Mouse (Mus musculus): ENCODE measurements at regions not wholly inside any gene's neighbourhood (a gene's known extent, or its start where the extent isn't known, plus 50 kb on each side); places are given as distances from the start of the nearest gene placed in this dataset.

DNA sequence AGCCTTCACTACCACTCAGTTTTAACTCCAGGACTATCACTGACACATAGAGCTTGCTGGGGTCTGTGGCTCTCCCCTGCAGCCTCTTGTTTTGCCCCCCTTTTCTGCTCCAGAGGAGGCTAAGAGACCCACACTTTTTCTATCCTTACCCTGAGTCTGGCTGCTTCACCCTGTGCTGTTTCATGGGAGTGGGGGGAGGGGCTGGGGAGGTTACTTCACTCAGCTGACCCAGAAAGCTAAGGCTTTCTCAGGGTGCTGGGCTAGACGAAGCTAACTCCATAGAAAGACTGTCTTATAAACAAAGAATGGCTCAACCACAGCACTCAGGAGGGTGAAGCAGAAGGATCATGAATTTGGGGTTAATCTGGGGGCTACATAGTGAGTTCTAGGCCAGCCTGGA lies 93.9 kb downstream of the Vegfa start:
- H3K36me3 ChIP-seq (ENCODE audit: control insufficient read depth in 1 of 2, insufficient read depth in 2 of 2, low read length in 2 of 2): no peaks in the 10 kb centered on the region
- H3K79me2 ChIP-seq (ENCODE audit: control insufficient read depth, insufficient read depth, low read length, poor library complexity): no peaks in the 10 kb centered on the region
- TF ChIP-seq MYC (IDR thresholded peaks at IDR 0.05; ENCODE audit: low read depth, low read length): no peak
- TF ChIP-seq MAX (IDR thresholded peaks at IDR 0.05; ENCODE audit: low read length): no peak
- TF ChIP-seq TBP (IDR thresholded peaks at IDR 0.05; ENCODE audit: low read depth, low read length): no peak
- H3K9ac ChIP-seq (ENCODE audit: control insufficient read depth, low read depth, low read length, poor library complexity, severe bottlenecking): no peak overlapping the region
- no peak for DNase-seq (ENCODE audit: low read depth, low spot score)
- no peak overlapping the region for H3K27ac ChIP-seq (ENCODE audit: control insufficient read depth, low read depth, low read length)
- no peaks in the 10 kb centered on the region; a peak in 1 of 4 replicates for H3K27me3 ChIP-seq (ENCODE audit: control insufficient read depth in 1 of 2, insufficient read depth in 2 of 2, low read length in 2 of 2)
- H3K4me3 ChIP-seq (ENCODE audit: control insufficient read depth in 1 of 2, insufficient read depth in 1 of 2, low read depth in 2 of 2, low read length in 2 of 2): no peak overlapping the region
- no peaks in the 10 kb centered on the region for H3K4me1 ChIP-seq (ENCODE audit: control insufficient read depth in 1 of 2, insufficient read depth in 2 of 2, low read length in 2 of 2)
- H3K9me3 ChIP-seq (replicated peaks; ENCODE audit: insufficient read depth, low read length): no peaks in the 10 kb centered on the region

DNA sequence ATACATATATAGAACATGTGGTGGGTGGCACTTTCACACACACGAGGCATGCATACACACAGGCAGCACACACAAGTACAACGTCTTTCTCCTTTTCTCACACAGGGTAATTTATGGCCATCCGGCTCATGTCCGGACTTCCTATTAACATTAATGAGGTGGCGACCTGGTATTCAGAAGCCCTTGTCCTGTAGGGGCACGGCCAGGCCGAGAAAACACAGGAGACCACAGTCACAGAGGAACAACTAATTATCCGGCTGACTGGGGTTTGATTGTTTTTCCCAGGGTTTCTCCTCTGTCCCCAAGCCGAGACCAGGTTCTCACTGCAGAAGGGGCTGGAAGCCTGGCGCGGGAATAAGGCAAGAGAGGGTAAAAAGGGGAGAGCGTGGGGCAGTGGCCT lies 95.6 kb downstream of the Vegfa start:
- Histone ChIP-seq H3K4me1 (ENCODE audit: control insufficient read depth in 1 of 2, insufficient read depth in 2 of 2, low read length in 2 of 2) (no peaks in the 10 kb centered on the region), H3K4me3 (ENCODE audit: control insufficient read depth in 1 of 2, insufficient read depth in 1 of 2, low read depth in 2 of 2, low read length in 2 of 2) (no peak overlapping the region), H3K9ac (ENCODE audit: control insufficient read depth, low read depth, low read length, poor library complexity, severe bottlenecking) (no peak overlapping the region), H3K27me3 (ENCODE audit: control insufficient read depth in 1 of 2, insufficient read depth in 2 of 2, low read length in 2 of 2) (no peaks in the 10 kb centered on the region; a peak in 1 of 4 replicates), H3K9me3 (replicated peaks; ENCODE audit: insufficient read depth, low read length) (no peaks in the 10 kb centered on the region), H3K27ac (ENCODE audit: control insufficient read depth, low read depth, low read length) (no peak overlapping the region), H3K36me3 (ENCODE audit: control insufficient read depth in 1 of 2, insufficient read depth in 2 of 2, low read length in 2 of 2) (no peaks in the 10 kb centered on the region), H3K79me2 (ENCODE audit: control insufficient read depth, insufficient read depth, low read length, poor library complexity) (no peaks in the 10 kb centered on the region)
- DNase-seq (ENCODE audit: low read depth, low spot score): no peak
- TF ChIP-seq UBTF (IDR thresholded peaks at IDR 0.05; ENCODE audit: borderline replicate concordance, insufficient read depth, low read depth, low read length): no peak
- no peak for TF ChIP-seq RCOR1 (IDR thresholded peaks at IDR 0.05; ENCODE audit: low read depth, low read length)
- TF ChIP-seq GATA1 (IDR thresholded peaks at IDR 0.05; ENCODE audit: low read depth, low read length): no peak
- TF ChIP-seq MAX (IDR thresholded peaks at IDR 0.05; ENCODE audit: low read length): no peak
- TF ChIP-seq TBP (IDR thresholded peaks at IDR 0.05; ENCODE audit: low read depth, low read length): no peak
- no peak for TF ChIP-seq MEF2A (IDR thresholded peaks at IDR 0.05; ENCODE audit: extremely low read depth, insufficient replicate concordance, low read depth, low read length, poor library complexity, severe bottlenecking)
- TF ChIP-seq MYC (IDR thresholded peaks at IDR 0.05; ENCODE audit: low read depth, low read length): no peak
- no peak for TF ChIP-seq MYB (IDR thresholded peaks at IDR 0.05; ENCODE audit: low read depth, low read length)
- TF ChIP-seq USF2 (IDR thresholded peaks at IDR 0.05; ENCODE audit: borderline replicate concordance in 1 of 2, insufficient read depth in 1 of 2, low read depth in 1 of 2, low read length in 2 of 2): no peak

DNA sequence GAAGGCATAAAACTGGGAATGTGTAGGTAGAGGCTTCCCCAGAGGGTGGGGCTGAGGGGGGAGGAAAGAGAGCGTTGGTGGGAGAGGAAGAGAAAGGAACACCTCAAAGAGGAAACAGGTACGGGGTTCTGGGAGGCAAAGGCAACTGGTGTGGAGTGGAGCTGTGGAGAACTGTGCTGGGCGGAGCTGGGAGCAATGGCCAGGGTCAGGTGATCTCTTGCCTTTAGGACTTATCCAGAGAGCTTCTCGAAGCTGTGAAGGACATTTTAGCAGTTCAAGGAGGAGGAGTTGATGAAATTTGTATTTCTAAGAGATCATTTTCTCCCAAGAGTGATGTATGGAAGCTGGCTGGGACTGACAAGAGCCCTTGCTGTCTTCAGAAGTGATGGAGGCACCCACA lies 96.9 kb downstream of the Vegfa start:
- H3K79me2 ChIP-seq (ENCODE audit: control insufficient read depth, insufficient read depth, low read length, poor library complexity): no peaks in the 10 kb centered on the region
- no peak for TF ChIP-seq KAT2A (conservative IDR thresholded peaks at IDR 0.05; ENCODE audit: low read depth, low read length)
- H3K4me1 ChIP-seq (ENCODE audit: control insufficient read depth in 1 of 2, insufficient read depth in 2 of 2, low read length in 2 of 2): no peaks in the 10 kb centered on the region
- no peaks in the 10 kb centered on the region for H3K9me3 ChIP-seq (replicated peaks; ENCODE audit: insufficient read depth, low read length)
- no peak overlapping the region for H3K9ac ChIP-seq (ENCODE audit: control insufficient read depth, low read depth, low read length, poor library complexity, severe bottlenecking)
- no peaks in the 10 kb centered on the region for H3K36me3 ChIP-seq (ENCODE audit: control insufficient read depth in 1 of 2, insufficient read depth in 2 of 2, low read length in 2 of 2)
- no peaks in the 10 kb centered on the region; a peak in 1 of 4 replicates for H3K27me3 ChIP-seq (ENCODE audit: control insufficient read depth in 1 of 2, insufficient read depth in 2 of 2, low read length in 2 of 2)
- no peak overlapping the region for H3K27ac ChIP-seq (ENCODE audit: control insufficient read depth, low read depth, low read length)
- no peak overlapping the region for H3K4me3 ChIP-seq (ENCODE audit: control insufficient read depth in 1 of 2, insufficient read depth in 1 of 2, low read depth in 2 of 2, low read length in 2 of 2)
- DNase-seq (ENCODE audit: low read depth, low spot score): no peak
